Comparison of ENCODE assay signal across 8 mouse cellular contexts in the genomic region with DNA sequence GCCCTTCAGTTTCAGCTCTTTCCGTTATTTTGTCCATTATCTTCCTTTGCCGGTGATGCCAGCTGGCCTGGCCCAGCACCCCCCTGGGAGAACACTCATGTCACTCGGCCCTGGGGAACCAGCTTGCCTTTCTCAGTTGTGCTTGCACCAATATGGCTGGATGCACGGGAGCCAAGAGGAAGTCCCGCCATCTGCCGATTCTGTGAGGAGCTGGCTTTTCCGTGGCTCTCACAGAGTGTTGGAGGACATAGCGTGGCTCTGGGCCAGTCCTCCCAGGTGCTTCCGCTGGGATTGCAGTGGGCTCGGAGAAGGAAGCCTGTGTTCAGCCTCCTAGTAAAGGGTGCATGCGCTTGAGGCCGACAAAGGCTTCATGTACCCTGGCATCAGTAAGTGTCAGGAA. TPM values are rescaled to one million over a fixed set of nuclear protein-coding genes. Genes with fewer than 3 reads are reported as not detected.
DNase-seq lines count a peak whose midpoint lies in the region; ATAC-seq and TF ChIP-seq lines count a peak whose summit lies in the region.

No protein-coding gene starts in this region.

- peak overlapping the region; percentile 19; the same call in 1 of the 2 replicates for H3K4me2 ChIP-seq in hindbrain, postnatal 0 days (ENCODE audit: low read depth, low read length)
- no peak overlapping the region for H3K4me2 ChIP-seq in midbrain, embryonic 16.5 days (ENCODE audit: low read length)
- H3K4me2 ChIP-seq in intestine, embryonic 15.5 days (replicated peaks): no peak overlapping the region

- H3K4me3 ChIP-seq in hindbrain, postnatal 0 days (ENCODE audit: low read length): no peak overlapping the region
- H3K4me3 ChIP-seq in midbrain, embryonic 16.5 days (ENCODE audit: low read depth, low read length): no peak overlapping the region
- no peak overlapping the region for H3K4me3 ChIP-seq in intestine, embryonic 15.5 days (replicated peaks)

- H3K9ac ChIP-seq in hindbrain, postnatal 0 days (replicated peaks; ENCODE audit: low read length): no peak overlapping the region
- H3K9ac ChIP-seq in midbrain, embryonic 16.5 days (ENCODE audit: low read depth, low read length): no peak overlapping the region
- H3K9ac ChIP-seq in intestine, embryonic 15.5 days: no peak overlapping the region

- H3K36me3 ChIP-seq in hindbrain, postnatal 0 days (ENCODE audit: insufficient read depth, low read length): no peaks in the 10 kb centered on the region
- H3K36me3 ChIP-seq in midbrain, embryonic 16.5 days (ENCODE audit: control insufficient read depth, insufficient read depth, low read length): no peaks in the 10 kb centered on the region
- H3K36me3 ChIP-seq in intestine, embryonic 15.5 days: no peaks in the 10 kb centered on the region

- TF ChIP-seq CTCF in hindbrain, postnatal 0 days (IDR thresholded peaks at IDR 0.05; ENCODE audit: low read depth): peak; percentile 2; the same call in 1 of the 2 replicates

- H3K27me3 ChIP-seq in hindbrain, postnatal 0 days (ENCODE audit: insufficient read depth, low read length): no peaks in the 10 kb centered on the region
- H3K27me3 ChIP-seq in midbrain, embryonic 16.5 days (ENCODE audit: control insufficient read depth, insufficient read depth, low read depth, low read length): no peaks in the 10 kb centered on the region
- H3K27me3 ChIP-seq in intestine, embryonic 15.5 days (replicated peaks): no peaks in the 10 kb centered on the region

- WGBS in hindbrain, postnatal 0 days: 45% methylated on average over 12 of the region's 12 CpGs
- WGBS in midbrain, embryonic 16.5 days: 80% methylated on average over 12 of the region's 12 CpGs
- WGBS in intestine, embryonic 15.5 days: 87% methylated on average over 12 of the region's 12 CpGs

- peak; percentile 86 for ATAC-seq in hindbrain, postnatal 0 days
- peak; percentile 57 for ATAC-seq in midbrain, embryonic 16.5 days
- no peak for ATAC-seq in intestine, embryonic 15.5 days

- peak; percentile 18 for DNase-seq in adrenal gland, postnatal 25 days
- DNase-seq in adrenal gland, postnatal 36 days: no peak
- DNase-seq in cerebellum, postnatal 14 days: peak; percentile 97 to 99
- DNase-seq in hindbrain, postnatal 0 days (ENCODE audit: low spot score): peak; percentile 88
- no peak for DNase-seq in thymus, postnatal 36 days
- DNase-seq in c-Kit-positive CD71-positive TER-119-positive erythroid progenitor cells, embryonic 14.5 days (ENCODE audit: low spot score): no peak

- peak overlapping the region; percentile 32; the same call in 1 of the 2 replicates for H3K27ac ChIP-seq in hindbrain, postnatal 0 days
- no peak overlapping the region for H3K27ac ChIP-seq in midbrain, embryonic 16.5 days (ENCODE audit: low read length)
- H3K27ac ChIP-seq in intestine, embryonic 15.5 days: no peak overlapping the region

- H3K9me3 ChIP-seq in hindbrain, postnatal 0 days (ENCODE audit: low read length): no peaks in the 10 kb centered on the region
- no peaks in the 10 kb centered on the region for H3K9me3 ChIP-seq in midbrain, embryonic 16.5 days (replicated peaks; ENCODE audit: control insufficient read depth, low read length, poor library complexity, severe bottlenecking)
- no peaks in the 10 kb centered on the region for H3K9me3 ChIP-seq in intestine, embryonic 15.5 days

- peaks cover 3% of the 10 kb centered on the region; the same call in 1 of the 2 replicates for H3K4me1 ChIP-seq in hindbrain, postnatal 0 days (ENCODE audit: insufficient read depth, low read length)
- peaks cover 3% of the 10 kb centered on the region; the same call in 1 of the 2 replicates for H3K4me1 ChIP-seq in midbrain, embryonic 16.5 days (ENCODE audit: control insufficient read depth, insufficient read depth, low read length)
- peaks cover 2% of the 10 kb centered on the region; the same call in 1 of the 2 replicates for H3K4me1 ChIP-seq in intestine, embryonic 15.5 days (replicated peaks)

RNA-seq across cellular contexts. Expression of a gene that starts 36.0 kb away (rescaled TPM):
- 23.8 and 25.8 TPM in 2 replicates for total RNA-seq in adrenal gland, postnatal 25 days (2021)
- total RNA-seq in adrenal gland, postnatal 36 days (2021): 10 to 100 TPM; 22.8 to 23.7 TPM
- total RNA-seq in hindbrain, postnatal 0 days (2014; rRNA removed): 25.1 and 26.2 TPM in 2 replicates
- 11.7 TPM in 2 replicates for polyA plus RNA-seq in hindbrain, postnatal 0 days (2015; fragmentation: Nextera tagmentation; extraction: Ambion mirVana)
- 28.8 and 38.8 TPM in 2 replicates for polyA plus RNA-seq in midbrain, embryonic 16.5 days (2015; fragmentation: Nextera tagmentation; extraction: Ambion mirVana)
- 11.1 and 12.0 TPM in 2 replicates for polyA plus RNA-seq in intestine, embryonic 15.5 days (2015; fragmentation: Nextera tagmentation; extraction: Ambion mirVana)

Comparison
In these comparisons a context has a peak if more than half of its experiments do, and no peak if none do; other contexts are left out.
1. DNase-seq: peak in adrenal gland, postnatal 25 days (single experiment), cerebellum, postnatal 14 days (2 of 2) and hindbrain, postnatal 0 days (single experiment); none in adrenal gland, postnatal 36 days (0 of 2), thymus, postnatal 36 days (0 of 2) and c-Kit-positive CD71-positive TER-119-positive erythroid progenitor cells, embryonic 14.5 days (single experiment).